Comparison of ENCODE assay signal across 28 mouse cellular contexts in genomic region chr10:97595680-97596079, GRCm38 (mm10). TPM values are rescaled to one million over a fixed set of nuclear protein-coding genes. Genes with fewer than 3 reads are reported as not detected.
"Had no signal": no experiment of that assay in that cellular context is flagged by ENCODE, and none has a peak within 500 bp of the region (broad histone marks: within the 10 kb centered on the region; RNA-seq: fewer than 3 reads in every experiment).

No protein-coding gene starts in this region.

- H3K9me3 ChIP-seq: heart, embryonic 13.5 days; heart, embryonic 15.5 days; kidney, embryonic 15.5 days; limb, embryonic 12.5 days; liver, embryonic 13.5 days; liver, embryonic 15.5 days had no signal

- H3K27ac ChIP-seq: heart, adult 2 months; heart, embryonic 13.5 days; heart, embryonic 15.5 days; hindbrain, embryonic 14.5 days; kidney, embryonic 15.5 days; kidney, postnatal 0 days; limb, embryonic 12.5 days; liver, embryonic 13.5 days; liver, embryonic 15.5 days had no signal

- H3K36me3 ChIP-seq: heart, embryonic 13.5 days; heart, embryonic 15.5 days; kidney, embryonic 15.5 days; limb, embryonic 12.5 days; liver, embryonic 13.5 days; liver, embryonic 15.5 days had no signal

- ATAC-seq: hindbrain, embryonic 16.5 days; intestine, embryonic 16.5 days had no signal

- H3K27me3 ChIP-seq: heart, embryonic 13.5 days; heart, embryonic 15.5 days; kidney, embryonic 15.5 days; limb, embryonic 12.5 days; liver, embryonic 13.5 days; liver, embryonic 15.5 days had no signal

- DNase-seq: gastrocnemius, postnatal 14 days; gastrocnemius, postnatal 36 days; heart, adult 11 months; heart, adult 2 months; kidney, adult 11 months; kidney, adult 2 months; kidney, adult 9 months; kidney, postnatal 14 days; kidney, postnatal 36 days; layer of hippocampus, adult 9-11 months; layer of hippocampus, postnatal 36 days; left cerebral cortex, postnatal 4 days; liver; liver, embryonic 13.5 days had no signal

- H3K4me1 ChIP-seq: heart, embryonic 13.5 days; heart, embryonic 15.5 days; kidney, embryonic 15.5 days; liver, embryonic 13.5 days; liver, embryonic 15.5 days had no signal

- H3K9ac ChIP-seq: heart, embryonic 13.5 days; heart, embryonic 15.5 days; hindbrain, embryonic 14.5 days; kidney, embryonic 15.5 days; limb, embryonic 12.5 days; liver, embryonic 13.5 days; liver, embryonic 15.5 days had no signal

- H3K4me2 ChIP-seq: heart, embryonic 11.5 days; heart, embryonic 13.5 days; heart, embryonic 15.5 days; hindbrain, embryonic 14.5 days; kidney, embryonic 15.5 days; limb, embryonic 12.5 days; liver, embryonic 11.5 days; liver, embryonic 13.5 days; liver, embryonic 15.5 days had no signal

- H3K4me3 ChIP-seq: heart, adult 2 months; heart, embryonic 13.5 days; heart, embryonic 15.5 days; kidney, embryonic 15.5 days; limb, embryonic 12.5 days; liver, embryonic 13.5 days; liver, embryonic 15.5 days had no signal

RNA-seq across cellular contexts. Expression of gene Kera, which starts 11.0 kb away (rescaled TPM):
- polyA plus RNA-seq: gonadal fat pad, adult 2 months; hindbrain, embryonic 11.5 days; hindbrain, embryonic 14.5 days; hindbrain, embryonic 16.5 days; kidney, adult 2 months; kidney, postnatal 0 days; large intestine, adult 2 months had no signal

RNA-seq across cellular contexts. Expression of gene Epyc, which starts 48.2 kb away (rescaled TPM):
- polyA plus RNA-seq: liver, embryonic 13.5 days had no signal
